Mouse (Mus musculus) urinary bladder, postnatal 25 days (tissue): ENCODE data around the gene Mettl13.

Experiments used
- DNase-seq: peaks from one replicate; pipeline ENCODE4 v3.0.0; 2022; ENCODE audit warnings: low spot score

Gene Mettl13

DNA sequence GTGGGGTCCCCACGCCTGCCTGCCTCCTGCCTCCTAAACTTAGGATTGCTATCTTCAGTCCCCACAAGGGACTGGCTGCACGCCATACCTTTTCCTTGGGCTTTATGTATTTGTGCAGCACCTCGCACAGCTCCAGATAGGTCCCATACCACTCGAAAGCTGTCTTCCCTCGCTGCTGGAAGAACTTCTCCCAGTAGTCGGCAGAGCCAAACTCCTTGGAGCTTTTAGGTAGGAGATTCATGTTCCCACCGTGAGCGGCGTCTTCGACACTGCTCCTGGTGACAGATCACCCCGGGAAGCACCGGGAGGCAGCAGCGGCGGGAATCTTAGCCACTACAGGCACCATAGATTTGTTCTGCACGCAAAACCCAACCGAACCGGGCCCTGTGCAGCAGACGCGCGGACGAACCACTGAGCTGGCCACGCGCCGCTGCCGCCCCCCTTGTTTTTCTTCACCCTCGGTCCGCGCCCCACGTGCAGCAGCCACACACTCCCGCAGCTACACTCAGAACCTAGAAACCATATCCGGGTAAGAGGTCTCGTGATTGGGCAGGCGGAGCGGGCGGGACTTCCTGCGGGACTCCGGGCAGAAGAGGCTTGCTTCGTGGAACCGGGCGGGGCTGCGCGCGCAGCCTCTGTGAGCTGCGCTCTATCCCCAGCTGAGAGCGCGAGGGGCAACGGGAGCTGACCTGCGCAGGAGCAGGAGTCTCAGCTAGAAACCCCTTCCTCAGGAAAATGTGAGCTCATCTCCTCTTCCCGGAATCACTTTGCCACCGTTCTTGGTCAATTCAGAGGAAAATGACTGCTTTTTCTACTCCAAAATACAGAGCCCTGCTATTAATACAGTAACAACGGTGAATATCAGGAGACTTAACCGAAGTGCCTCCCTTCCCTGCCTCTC, at the start of gene Mettl13:
Gene Mettl13, minus strand, starts transcription at position 536 of the 901 bp plus-strand sequence.
- DNase-seq = peak; percentile 70

DNA sequence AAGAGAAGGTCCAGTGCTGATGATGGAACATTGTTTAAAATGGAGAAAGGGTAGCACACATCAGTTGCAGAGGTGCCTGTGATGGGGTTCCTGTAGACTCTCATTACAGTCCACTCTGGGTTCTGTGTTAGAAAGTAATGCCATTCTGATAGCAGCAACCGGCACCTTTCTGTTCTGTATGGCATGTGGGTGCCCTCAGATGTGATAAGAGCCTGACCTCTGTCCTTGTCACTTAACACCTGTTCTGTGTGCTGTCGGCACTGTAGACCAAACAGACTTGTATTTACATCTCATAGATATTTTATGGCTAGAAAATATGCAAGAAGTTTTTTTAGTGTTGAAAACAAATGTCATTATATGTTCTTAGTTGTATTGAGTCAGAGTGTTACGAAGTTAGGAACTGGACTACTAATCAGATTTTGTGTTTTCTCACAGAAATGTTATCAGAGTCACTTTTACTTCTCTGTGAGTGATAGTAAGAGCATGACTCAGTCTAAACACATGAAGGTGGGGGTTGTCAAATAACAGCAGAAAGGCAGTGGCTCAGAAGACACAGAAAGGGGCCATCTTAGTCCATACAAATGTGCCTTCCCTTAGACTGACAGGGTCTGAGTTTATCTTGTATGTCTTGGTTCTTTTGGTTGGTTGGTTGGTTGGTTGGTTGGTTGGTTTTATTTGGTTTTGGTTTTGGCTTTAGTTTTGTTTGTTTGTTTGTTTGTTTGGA, 49.2 kb upstream of the Mettl13 start:
- DNase-seq = no peak

GRCm38 (mm10) chr1:162590415-162590997, 42.2 kb upstream of the Mettl13 start:
- DNase-seq = no peak

- DNase-seq = no peak
These were observed 41.1 kb upstream of the Mettl13 start for GRCm38 (mm10) chr1:162589443-162589842.

- DNase-seq = no peak
These were observed 40.3 kb upstream of the Mettl13 start for GRCm38 (mm10) chr1:162588606-162589005.

- no peak for DNase-seq
These were observed 37.9 kb upstream of the Mettl13 start for GRCm38 (mm10) chr1:162586282-162586681.

GRCm38 (mm10) chr1:162582884-162583283, 34.5 kb upstream of the Mettl13 start:
- no peak for DNase-seq

- no peak for DNase-seq
These were observed 26.7 kb upstream of the Mettl13 start for GRCm38 (mm10) chr1:162575098-162575497.

DNA sequence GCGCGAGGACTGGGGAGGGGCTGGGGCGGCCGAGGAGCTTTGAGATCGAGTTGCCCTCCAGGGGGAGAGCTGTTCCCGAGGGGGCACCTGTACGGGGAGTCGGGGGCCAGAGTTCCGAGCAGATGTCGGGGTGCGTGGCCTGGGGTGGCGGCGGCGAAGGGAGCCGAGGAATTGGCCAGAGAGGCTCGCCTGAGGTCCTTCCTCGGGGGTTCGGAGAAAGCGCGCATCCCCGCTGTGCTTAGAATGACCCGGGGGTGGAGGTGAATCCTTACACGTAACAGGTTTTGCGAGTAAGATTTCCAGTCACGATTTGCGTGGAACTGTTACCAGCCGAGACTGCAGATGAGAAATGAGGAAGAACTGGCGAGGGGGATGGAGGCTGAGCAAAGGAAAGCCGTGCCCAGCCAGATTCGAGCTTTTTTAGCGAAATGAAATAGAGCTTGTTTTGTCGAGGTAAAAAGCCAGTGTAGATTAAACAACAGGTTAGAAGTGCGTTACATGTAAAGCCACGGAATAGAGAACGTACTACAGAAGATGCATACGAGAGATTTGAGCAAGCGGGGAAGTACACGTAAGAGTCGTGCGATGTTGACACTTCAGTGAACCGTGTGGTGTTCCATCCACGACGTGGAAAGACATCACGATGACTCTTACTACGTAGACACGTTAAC, 22.7 kb upstream of the Mettl13 start:
- DNase-seq = peak; percentile 6

- DNase-seq = peak; percentile 91
These were observed 22.0 kb upstream of the Mettl13 start, which contains the start of gene Vamp4 for GRCm38 (mm10) chr1:162570260-162570748. Gene Vamp4 (plus strand): TSS chr1:162570515.

DNA sequence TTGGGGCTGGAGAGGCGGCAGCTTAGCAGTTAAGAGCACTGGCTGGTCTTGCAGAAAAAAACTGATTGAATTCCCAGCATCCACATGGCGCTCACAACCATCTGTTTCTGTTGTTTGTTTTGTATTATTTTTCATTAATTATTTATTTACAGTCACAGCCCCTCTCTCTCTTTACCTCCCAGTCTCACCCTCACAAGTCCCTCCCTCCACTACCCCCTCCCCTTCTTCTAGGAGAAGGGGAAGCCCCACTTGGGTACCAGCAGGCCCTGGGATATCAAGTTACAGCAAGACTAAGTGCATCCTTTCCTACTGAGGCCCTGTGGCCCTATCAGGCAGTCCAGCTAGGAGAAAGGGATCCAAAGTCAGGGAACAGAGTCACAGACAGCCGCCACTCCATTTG, 19.0 kb upstream of the Mettl13 start:
- no peak for DNase-seq

- no peak for DNase-seq
These were observed 16.6 kb upstream of the Mettl13 start for GRCm38 (mm10) chr1:162564992-162565391.

- no peak for DNase-seq
These were observed 14.9 kb upstream of the Mettl13 start for GRCm38 (mm10) chr1:162563236-162563635.

DNA sequence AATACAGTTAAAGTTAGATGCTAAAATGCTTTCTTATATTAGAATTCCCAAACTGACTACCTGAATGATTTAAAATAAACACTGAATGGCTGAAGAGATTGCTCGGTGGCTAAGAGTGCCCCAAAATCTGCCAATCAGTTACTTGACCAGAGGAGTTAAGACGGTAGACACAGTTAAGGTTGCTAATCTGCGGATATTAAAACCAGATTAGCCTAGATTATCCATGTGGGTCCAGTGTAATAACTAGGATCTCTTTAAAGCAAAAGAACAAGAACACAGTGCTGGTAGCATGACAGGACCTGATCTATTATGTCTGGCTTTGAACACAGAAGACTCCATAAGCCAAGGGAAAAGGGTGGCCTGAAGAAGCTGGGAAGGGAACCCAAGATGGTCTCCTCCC, 5.8 kb upstream of the Mettl13 start:
- DNase-seq = no peak

GRCm38 (mm10) chr1:162552956-162553355, 4.6 kb upstream of the Mettl13 start:
- DNase-seq = no peak

DNA sequence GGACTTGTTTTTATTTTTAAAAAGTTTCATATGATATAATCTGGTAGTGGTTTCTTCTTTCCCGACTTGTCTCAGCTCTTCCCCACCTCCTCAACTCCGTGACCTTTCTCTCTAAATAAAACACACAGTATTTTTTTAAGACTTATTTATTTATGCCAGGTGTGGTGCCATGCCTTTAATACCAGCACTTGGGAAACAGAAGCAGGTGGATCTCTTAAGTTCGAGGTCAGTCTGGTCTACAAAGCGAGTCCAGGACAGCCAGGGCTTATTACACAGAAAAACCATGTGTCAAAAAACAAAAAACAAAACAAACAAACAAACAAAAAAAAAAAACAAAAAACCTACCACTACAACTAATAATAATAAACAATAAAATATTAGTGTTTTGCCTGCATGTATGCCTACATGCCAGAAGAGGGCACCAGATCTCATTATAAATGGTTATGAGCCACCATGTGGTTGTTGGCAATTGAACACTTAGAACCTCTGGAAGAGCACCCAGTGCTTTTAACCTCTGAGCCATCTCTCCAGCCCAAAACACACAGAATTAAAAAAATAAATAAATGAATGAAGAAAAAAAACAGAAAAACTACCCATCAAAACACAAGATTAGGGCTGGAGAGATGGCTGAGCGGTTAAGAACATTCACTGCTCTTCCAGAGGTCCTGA, 1.4 kb upstream of the Mettl13 start:
- no peak for DNase-seq

GRCm38 (mm10) chr1:162548917-162549613, 714 bp upstream of the Mettl13 start:
- no peak for DNase-seq

DNA sequence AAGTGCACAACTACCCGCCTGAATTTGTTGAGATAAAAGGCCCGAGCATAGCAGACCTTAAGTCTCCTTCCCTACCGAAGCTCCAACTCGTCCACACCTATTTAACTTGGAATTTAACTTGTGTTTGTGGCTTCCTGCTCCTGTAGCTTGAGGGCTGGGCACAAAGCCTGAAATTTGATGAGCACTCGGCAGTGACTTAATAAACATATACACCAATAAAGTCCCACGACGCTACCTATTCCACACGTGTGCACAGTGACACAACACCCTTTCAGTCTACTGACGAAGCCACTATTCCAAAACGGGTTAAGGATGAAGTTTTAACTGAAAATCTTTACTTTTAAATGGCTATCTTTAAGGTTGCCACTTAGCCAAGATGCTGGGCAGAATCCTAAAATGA, 744 bp downstream of the Mettl13 start:
- DNase-seq = no peak

DNA sequence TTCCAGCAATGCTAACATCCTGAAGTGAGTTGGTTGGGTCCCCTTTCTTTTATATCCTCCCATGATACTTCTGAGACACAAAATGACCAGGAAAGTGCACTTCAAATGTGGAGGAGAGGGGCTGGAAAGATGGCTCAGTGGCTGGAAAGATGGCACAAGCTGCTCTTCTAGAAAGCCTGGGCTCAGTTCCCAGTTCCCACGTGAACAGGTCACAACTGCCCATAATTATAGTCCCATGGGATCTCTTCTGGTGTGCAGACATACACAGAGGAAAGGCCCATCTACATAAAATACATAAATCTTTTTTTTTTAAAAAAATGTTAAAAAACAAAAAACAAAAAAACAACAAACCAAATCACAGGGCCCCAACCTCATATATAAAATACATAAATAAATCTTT, 5.1 kb downstream of the Mettl13 start:
- no peak for DNase-seq

DNA sequence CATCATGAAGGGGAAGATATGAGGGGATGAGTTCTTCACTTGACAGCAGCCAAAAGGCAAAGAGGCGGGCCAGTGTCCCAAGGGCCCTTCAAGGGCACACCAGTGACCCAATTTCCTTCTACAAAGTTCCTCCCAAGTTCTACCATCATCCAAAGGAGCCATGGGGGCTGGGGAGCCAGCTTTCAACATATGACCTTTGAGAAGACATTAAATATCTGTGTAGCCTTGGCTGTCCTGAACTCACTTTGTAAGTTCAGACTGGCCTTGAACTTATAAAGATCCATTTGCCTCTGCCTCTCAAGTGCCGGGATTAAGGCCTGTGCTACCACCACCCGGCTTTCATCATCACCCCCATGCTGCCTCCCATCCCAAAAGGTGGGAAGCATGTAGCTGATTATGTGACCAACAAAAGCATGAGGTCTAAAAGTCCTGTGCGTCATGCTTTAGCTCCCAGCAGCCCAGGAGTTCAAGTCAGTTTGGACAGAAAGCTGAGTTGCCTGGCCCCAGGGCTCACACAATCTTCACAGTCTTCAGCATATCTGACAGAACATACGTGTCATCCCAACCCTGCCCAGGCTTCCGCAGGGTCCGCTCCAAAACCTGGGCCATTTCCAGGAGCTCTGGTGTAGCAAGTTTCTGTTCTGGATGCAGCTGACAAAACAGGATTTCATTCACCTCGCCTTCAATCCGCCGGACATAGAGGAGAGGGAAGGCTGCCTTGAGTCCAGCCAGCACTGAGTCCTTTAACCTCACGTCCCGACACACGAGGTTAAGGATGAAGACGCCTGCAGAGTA, 14.4 kb downstream of the Mettl13 start:
- no peak for DNase-seq
